Mouse (Mus musculus): Measurements from ENCODE around the gene Smarcd2.

DNA sequence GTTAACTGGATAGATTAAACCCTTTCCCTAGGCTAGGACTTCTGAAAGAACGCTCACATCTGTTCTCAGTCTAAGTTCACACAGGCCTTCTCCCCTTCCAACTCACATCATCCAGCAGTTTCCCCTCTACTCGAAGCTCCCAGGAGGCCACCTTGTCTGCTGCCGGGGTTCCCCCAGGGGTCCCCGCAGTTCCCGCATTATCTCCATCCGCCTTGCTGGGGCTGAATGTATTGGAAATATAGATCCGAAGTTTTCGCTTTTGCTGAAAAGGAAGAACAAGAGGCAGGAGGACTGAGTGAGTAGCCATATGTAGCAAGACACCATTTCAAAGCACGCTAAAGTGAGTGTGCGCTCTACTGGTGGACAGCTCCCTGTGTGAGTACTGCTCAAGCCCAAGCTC is 6.3 kb downstream of the Smarcd2 start:
- no peak for TF ChIP-seq POLR2A (IDR thresholded peaks at IDR 0.05; ENCODE audit: borderline replicate concordance, control insufficient read depth, low read depth, low read length)
- no peak for TF ChIP-seq CTCF (IDR thresholded peaks at IDR 0.05; ENCODE audit: control insufficient read depth, insufficient read depth, low read length)

Data from bone marrow, adult 2 months (tissue).